Mouse (Mus musculus): ENCODE data around the gene Erc2. TPM values are rescaled to one million over a fixed set of nuclear protein-coding genes. Genes with fewer than 3 reads are reported as not detected.

The Erc2 gene
- polyA plus RNA-seq, 1 experiment from 2014 or later: 110 TPM

DNA sequence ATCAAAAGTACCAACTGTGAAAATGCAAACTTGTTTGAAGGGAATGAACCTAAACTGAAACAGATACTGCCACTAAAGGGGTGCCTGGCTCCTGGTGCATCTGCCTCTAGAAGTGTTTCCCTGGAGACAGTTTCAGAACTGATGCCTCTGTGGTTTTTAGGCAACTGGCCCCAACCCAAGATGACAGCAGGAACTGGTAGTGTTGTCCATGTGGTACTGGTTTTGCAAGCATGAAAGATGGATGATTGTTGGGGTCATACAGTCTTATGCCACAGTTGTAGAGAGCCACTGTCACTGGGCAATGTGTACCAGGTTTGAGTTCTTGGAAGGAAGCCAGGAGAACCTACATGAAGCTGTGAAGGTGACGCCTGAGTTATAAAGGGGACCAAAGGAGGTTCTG is 365.2 kb downstream of the Erc2 start:
- no peaks in the 10 kb centered on the region for H3K27me3 ChIP-seq (replicated peaks)
- WGBS: 98% methylated on average over 1 of the region's 1 CpGs
- no peak overlapping the region for H3K9ac ChIP-seq
- H3K4me1 ChIP-seq: peaks cover 6% of the 10 kb centered on the region; the same call in 1 of the 2 replicates
- no peak overlapping the region for H3K4me3 ChIP-seq
- no peaks in the 10 kb centered on the region for H3K9me3 ChIP-seq
- no peaks in the 10 kb centered on the region for H3K36me3 ChIP-seq (replicated peaks)
- ATAC-seq (replicated peaks): no peak
- no peak overlapping the region for H3K4me2 ChIP-seq
- no peak overlapping the region for H3K27ac ChIP-seq

DNA sequence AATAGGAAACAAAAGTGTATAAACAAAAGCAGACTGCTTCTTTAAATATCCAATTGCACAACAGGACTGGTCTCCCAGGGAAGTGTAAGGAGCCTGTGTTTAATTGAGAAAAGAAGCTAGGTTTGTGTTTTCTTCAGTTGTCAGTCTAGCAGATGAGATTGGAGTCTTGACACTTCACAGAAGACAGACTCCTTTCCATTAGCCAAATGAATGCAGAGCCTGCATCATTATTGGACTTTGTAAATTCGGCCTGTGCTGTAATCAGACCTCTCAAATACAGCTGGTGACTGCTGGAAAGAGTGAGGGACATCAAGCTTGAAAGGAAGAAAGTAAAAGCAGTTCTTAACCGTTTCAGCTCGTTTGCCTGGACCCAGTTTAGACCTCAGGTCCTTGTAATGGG is 376.3 kb downstream of the Erc2 start:
- ATAC-seq (replicated peaks): no peak
- Histone ChIP-seq H3K4me1 (no peaks in the 10 kb centered on the region), H3K4me2 (no peak overlapping the region), H3K27me3 (replicated peaks) (no peaks in the 10 kb centered on the region), H3K9ac (no peak overlapping the region), H3K36me3 (replicated peaks) (no peaks in the 10 kb centered on the region), H3K4me3 (no peak overlapping the region), H3K27ac (no peak overlapping the region), H3K9me3 (no peaks in the 10 kb centered on the region)
- WGBS: 56% methylated on average over 3 of the region's 3 CpGs

DNA sequence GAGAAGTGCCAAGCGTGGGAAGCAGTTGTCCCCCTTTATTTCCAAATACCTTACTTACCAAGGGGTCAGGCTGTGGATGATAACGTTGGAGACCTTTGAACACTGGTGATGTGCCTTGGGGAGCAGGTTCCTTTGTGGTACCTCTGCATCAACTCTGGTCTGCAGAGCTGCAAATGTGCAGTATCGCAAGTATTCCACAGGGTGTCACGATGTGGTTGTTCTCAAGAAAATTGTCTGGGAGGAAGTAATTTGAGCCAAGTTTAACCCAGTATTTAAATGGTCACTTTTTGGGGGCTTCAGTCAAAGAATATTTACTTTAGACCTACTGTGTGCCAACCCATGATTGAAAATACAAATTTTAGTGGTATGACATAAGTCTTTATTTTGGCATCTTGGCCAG is 381.8 kb downstream of the Erc2 start:
- no peak overlapping the region for H3K27ac ChIP-seq
- no peaks in the 10 kb centered on the region; the same call in 1 of the 2 replicates for H3K4me1 ChIP-seq
- 53% methylated on average over 4 of the region's 4 CpGs for WGBS
- ATAC-seq (replicated peaks): no peak
- no peaks in the 10 kb centered on the region for H3K9me3 ChIP-seq
- no peaks in the 10 kb centered on the region for H3K36me3 ChIP-seq (replicated peaks)
- no peak overlapping the region for H3K9ac ChIP-seq
- no peaks in the 10 kb centered on the region for H3K27me3 ChIP-seq (replicated peaks)
- H3K4me2 ChIP-seq: no peak overlapping the region
- H3K4me3 ChIP-seq: no peak overlapping the region

DNA sequence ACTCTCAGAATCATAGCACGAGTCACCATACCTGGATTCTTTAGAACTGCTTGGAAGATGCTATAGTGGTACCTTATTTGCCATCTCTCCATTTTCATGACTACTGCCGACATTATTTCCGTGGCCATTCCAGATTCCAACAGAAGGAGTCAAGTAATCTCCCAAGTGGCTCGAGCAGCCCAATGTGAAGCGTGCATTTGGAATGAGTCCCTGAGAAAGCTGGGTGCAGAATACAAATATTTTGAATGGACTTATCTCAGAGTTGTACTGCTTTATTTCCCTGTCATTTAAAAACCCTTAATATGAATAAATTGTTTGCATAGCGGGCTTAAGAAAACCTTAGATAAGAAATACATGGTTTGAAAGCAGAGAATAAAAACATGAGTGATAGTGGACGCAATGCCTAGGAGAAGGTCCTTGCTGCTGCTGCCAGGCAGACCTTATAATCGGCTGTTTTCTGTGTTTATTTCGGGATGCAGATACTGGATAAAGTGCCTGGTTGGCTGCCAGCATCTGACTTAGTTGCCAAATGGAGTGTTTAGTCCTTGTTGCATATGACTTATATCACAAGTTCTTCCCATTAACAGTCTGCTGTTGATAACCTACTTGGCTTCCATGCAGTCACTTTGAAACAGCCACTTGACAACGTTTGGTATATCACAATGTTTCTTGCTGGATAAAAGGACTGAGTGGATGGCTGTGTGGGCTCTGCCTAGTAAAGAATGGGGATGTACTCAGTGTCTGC is 388.5 kb downstream of the Erc2 start:
- H3K9ac ChIP-seq: no peak overlapping the region
- no peaks in the 10 kb centered on the region for H3K27me3 ChIP-seq (replicated peaks)
- ATAC-seq (replicated peaks): no peak
- H3K4me2 ChIP-seq: no peak overlapping the region
- H3K4me1 ChIP-seq: no peaks in the 10 kb centered on the region; the same call in 1 of the 2 replicates
- H3K4me3 ChIP-seq: no peak overlapping the region
- no peak overlapping the region for H3K27ac ChIP-seq
- H3K9me3 ChIP-seq: no peaks in the 10 kb centered on the region
- 78% methylated on average over 10 of the region's 10 CpGs for WGBS
- no peaks in the 10 kb centered on the region for H3K36me3 ChIP-seq (replicated peaks)

DNA sequence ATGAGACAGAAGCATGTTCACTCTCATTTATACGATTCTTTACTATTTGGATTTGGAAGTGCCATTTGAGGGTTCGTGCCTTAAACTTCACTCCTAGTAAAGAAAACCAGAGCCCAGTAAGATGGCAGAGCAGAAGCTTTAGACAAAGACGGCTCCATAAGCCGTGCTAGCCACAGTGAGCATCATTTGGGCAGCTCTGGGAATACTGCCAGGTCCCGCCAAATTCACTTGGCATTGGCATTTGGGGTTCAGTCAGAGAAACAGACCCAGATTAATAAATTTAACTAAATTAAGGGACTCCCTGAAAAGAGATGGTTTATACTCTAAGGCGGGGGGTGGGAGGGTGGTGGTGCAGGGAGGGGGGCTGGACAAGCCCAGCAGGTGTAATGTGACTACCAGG is 401.0 kb downstream of the Erc2 start:
- H3K4me1 ChIP-seq: no peaks in the 10 kb centered on the region
- no peaks in the 10 kb centered on the region for H3K27me3 ChIP-seq (replicated peaks)
- H3K9me3 ChIP-seq: no peaks in the 10 kb centered on the region
- no peak for ATAC-seq (replicated peaks)
- H3K9ac ChIP-seq: no peak overlapping the region
- H3K4me2 ChIP-seq: no peak overlapping the region
- 73% methylated on average over 6 of the region's 6 CpGs for WGBS
- no peak overlapping the region for H3K27ac ChIP-seq
- H3K36me3 ChIP-seq (replicated peaks): no peaks in the 10 kb centered on the region
- no peak overlapping the region for H3K4me3 ChIP-seq

DNA sequence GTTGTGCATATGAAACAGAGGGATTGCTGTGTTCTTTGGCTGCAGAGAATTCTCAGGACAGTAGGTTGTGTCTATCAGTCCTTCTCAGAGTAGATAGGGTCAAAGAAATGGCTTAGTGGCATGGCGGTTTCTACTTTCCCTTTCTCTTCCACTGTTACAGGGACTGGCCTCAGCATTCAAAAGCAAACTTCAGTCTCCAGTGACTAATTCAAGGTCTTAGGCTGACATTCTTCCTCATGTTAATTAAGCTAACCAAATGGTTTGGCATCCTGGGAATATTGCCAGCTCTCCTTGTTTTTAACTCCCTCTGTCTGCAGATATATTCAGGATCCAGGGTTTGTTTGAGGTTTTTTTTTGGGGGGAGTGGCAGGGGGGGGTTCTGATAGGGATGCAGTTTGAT is 408.6 kb downstream of the Erc2 start:
- no peak overlapping the region for H3K4me3 ChIP-seq
- no peak overlapping the region for H3K4me2 ChIP-seq
- H3K27me3 ChIP-seq (replicated peaks): no peaks in the 10 kb centered on the region
- no peak for ATAC-seq (replicated peaks)
- no peak overlapping the region for H3K27ac ChIP-seq
- no peaks in the 10 kb centered on the region for H3K9me3 ChIP-seq
- H3K36me3 ChIP-seq (replicated peaks): no peaks in the 10 kb centered on the region
- no peak overlapping the region for H3K9ac ChIP-seq
- WGBS: 34% methylated on average over 1 of the region's 1 CpGs
- no peaks in the 10 kb centered on the region for H3K4me1 ChIP-seq

DNA sequence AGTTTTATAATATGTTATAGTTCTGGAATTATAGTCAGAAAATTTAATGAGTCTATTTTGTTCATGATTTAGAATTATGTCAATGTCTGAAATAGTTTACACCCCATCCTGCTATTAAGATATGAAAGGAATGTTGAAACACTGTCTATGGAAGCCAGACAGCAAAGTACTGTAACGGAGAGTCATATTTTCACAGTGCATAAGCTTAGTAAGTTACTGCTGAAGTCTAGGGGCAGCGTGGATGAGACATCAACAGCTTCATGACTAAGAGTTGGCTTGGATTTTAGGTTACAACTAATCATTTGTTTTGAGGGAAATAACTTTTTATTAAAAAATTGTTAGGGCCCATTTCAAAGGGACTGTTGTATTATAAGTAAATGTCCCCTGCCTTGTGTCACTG is 412.8 kb downstream of the Erc2 start:
- ATAC-seq (replicated peaks): no peak
- Histone ChIP-seq H3K4me3 (no peak overlapping the region), H3K9me3 (no peaks in the 10 kb centered on the region), H3K4me1 (no peaks in the 10 kb centered on the region), H3K27me3 (replicated peaks) (no peaks in the 10 kb centered on the region), H3K4me2 (no peak overlapping the region), H3K36me3 (replicated peaks) (no peaks in the 10 kb centered on the region), H3K27ac (no peak overlapping the region), H3K9ac (no peak overlapping the region)
- WGBS: 93% methylated on average over 2 of the region's 2 CpGs

DNA sequence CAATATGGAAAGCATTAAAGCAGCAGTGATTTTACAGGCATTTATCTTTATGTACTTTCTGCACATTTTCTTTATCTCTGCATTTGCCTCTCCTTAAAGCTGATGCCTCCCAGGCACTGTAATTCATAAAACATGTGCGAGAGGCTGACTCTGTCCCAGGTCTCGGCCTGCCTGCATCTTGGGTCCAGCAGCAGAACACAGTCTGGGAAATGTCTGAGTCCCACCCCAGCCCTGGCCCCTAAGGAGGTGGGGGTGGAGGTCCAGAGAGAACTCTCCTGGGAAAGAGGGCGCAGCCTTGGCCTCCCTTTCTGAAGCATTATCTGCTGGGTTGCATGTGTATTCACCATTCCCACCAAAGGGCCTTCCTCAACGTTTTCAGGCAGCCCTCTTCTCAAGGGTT is 420.9 kb downstream of the Erc2 start:
- Histone ChIP-seq H3K4me3 (no peak overlapping the region), H3K27ac (peak overlapping the region; percentile 61; the same call in 1 of the 2 replicates), H3K4me2 (no peak overlapping the region), H3K9me3 (no peaks in the 10 kb centered on the region), H3K4me1 (peaks cover 10% of the 10 kb centered on the region), H3K36me3 (replicated peaks) (0 out of 2 replicates have a peak, but pooled peaks cover 3% of the 10 kb centered on the region), H3K9ac (no peak overlapping the region), H3K27me3 (replicated peaks) (no peaks in the 10 kb centered on the region)
- ATAC-seq (replicated peaks): no peak
- WGBS: 54% methylated on average over 4 of the region's 4 CpGs

DNA sequence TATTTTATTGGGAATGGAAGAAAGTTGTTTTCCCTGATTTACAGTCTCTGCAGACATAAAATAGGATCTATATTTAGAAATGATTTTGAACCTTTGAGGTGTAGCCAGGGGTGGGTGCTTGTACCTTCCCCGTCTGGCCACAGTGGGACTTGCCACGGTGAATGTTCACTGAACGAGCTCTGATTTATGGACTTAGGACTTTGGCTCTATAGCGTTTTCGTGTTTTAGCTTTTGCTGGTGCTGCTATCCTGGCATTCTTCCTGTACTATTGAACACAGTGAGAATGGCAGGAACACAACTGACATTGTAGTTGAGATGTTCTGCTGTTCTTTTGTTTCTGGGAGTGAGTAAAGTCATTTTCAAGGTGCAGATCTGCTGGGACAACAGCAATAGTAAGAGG is 429.4 kb downstream of the Erc2 start:
- WGBS: 93% methylated on average over 5 of the region's 5 CpGs
- no peak overlapping the region for H3K4me3 ChIP-seq
- H3K4me2 ChIP-seq: no peak overlapping the region
- H3K4me1 ChIP-seq: no peaks in the 10 kb centered on the region
- H3K27me3 ChIP-seq (replicated peaks): no peaks in the 10 kb centered on the region
- ATAC-seq (replicated peaks): no peak
- no peaks in the 10 kb centered on the region for H3K9me3 ChIP-seq
- no peak overlapping the region for H3K9ac ChIP-seq
- H3K36me3 ChIP-seq (replicated peaks): no peaks in the 10 kb centered on the region
- no peak overlapping the region for H3K27ac ChIP-seq

DNA sequence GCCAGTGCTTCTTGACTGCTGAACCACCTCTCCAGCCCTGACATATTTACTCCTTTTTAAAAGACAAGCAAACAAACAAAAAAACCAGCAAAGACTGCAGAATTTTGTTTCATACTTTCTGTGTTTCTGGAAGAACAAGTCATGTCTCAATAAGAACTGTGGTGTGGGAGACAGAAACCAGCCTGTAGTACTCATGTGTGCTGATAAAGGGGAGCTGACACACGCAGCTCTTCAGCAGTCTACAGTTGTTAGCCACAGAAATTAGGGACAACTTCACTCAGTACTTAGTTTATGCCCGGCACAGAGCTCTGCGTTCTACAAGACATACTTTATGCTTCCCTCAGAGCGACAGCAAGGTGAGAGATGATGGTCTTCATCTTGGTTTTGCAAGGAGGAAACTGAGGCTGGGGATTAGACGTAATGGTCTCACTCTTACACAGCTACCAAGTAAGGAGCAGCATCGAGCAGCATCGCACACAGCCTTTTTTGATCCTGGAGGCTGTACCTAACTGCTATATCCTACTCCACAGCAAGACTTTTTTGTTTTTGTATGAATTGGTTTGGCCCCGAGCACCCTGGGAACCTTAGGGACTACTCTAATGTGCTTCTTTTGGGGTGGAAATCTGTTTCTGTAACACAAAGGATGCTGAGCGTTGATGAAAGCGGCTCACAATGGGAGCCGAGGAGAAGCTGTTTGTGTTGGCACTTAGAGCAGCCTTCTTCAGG is 435.1 kb downstream of the Erc2 start:
- Histone ChIP-seq H3K9me3 (no peaks in the 10 kb centered on the region), H3K36me3 (replicated peaks) (no peaks in the 10 kb centered on the region), H3K4me3 (no peak overlapping the region), H3K27ac (peak overlapping the region; percentile 27; the same call in 1 of the 2 replicates), H3K4me2 (peak overlapping the region; percentile 14; the same call in 1 of the 2 replicates), H3K9ac (no peak overlapping the region), H3K4me1 (peaks cover 15% of the 10 kb centered on the region), H3K27me3 (replicated peaks) (no peaks in the 10 kb centered on the region)
- WGBS: 33% methylated on average over 11 of the region's 11 CpGs
- 0 out of 2 replicates have a peak, but pooled peaks have one; percentile 20 for ATAC-seq (replicated peaks)

DNA sequence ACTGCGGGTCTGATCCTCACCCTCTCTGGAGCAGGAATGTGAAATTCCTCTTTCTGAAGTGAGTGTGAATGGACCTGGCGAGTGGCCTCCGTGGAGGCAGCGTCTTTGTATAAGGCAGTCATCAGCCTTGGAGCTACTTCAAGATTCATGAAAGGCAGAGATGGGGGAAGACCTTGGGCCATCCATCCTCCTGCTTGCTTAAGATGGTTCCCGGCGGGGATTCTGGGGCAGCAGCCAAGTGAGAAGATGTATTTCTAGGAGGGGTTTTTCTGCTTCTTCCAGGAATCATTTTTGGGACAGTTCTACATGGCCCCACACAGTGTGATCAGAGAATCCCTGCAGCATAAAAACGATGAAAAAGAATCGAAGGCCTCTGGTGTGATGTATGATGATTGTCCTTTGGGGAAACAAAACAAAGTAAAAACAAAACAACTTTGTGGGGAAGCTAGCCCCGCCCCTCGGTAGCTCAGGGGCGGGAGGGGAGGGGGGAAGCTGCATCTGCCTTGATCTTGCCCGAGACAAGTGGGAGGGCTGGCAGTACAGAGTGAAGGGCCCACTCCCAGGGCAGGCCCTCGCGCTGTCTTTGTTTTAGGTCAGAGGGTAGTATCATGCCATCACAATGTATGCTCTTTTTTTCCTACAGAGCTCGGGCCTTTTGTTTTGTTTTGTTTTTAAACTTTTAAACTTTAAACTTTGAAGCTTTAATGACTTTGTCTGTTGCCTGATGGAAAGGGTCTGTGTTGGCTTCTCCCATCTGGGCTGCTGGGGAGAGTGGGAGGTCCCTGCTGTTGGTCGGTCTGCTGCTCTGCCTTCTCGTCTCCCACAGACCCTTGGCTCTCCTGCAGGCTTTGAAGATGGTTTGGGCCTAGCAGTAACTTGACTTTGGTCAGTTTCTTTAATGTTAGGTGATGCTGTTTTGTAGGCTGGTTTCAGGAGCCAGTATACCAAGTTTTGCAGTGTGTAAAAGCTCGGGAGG is 435.9 kb downstream of the Erc2 start:
- Histone ChIP-seq H3K9ac (no peak overlapping the region), H3K36me3 (replicated peaks) (no peaks in the 10 kb centered on the region), H3K4me3 (no peak overlapping the region), H3K4me2 (peak overlapping the region; percentile 14; the same call in 1 of the 2 replicates), H3K4me1 (peaks cover 15% of the 10 kb centered on the region), H3K27me3 (replicated peaks) (no peaks in the 10 kb centered on the region), H3K9me3 (no peaks in the 10 kb centered on the region), H3K27ac (peak overlapping the region; percentile 27; the same call in 1 of the 2 replicates)
- 10% methylated on average over 18 of the region's 18 CpGs for WGBS
- peak; percentile 77 for ATAC-seq (replicated peaks)

DNA sequence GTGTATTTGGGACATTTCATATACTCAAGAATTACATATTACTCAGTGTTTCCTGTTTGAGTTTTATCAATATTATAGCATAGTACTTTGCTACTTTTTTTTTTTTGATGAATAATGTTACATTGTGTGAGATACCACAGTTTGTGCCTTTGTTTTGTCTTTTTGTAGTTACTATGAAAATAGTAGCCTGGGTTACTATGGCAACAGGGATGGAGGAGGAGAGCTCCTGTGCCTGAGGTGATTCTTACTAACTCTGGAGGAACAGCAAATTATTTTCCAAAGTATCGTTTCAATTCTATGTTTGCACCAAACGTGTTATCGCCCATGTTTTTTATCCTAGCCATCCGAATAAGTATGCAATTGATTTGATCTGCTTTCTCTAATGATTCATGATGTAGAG is 438.7 kb downstream of the Erc2 start:
- H3K4me1 ChIP-seq: peaks cover 15% of the 10 kb centered on the region
- no peak overlapping the region for H3K9ac ChIP-seq
- no peaks in the 10 kb centered on the region for H3K27me3 ChIP-seq (replicated peaks)
- no peak for ATAC-seq (replicated peaks)
- H3K36me3 ChIP-seq (replicated peaks): no peaks in the 10 kb centered on the region
- H3K4me3 ChIP-seq: no peak overlapping the region
- WGBS: 56% methylated on average over 4 of the region's 4 CpGs
- H3K27ac ChIP-seq: no peak overlapping the region
- no peaks in the 10 kb centered on the region for H3K9me3 ChIP-seq
- H3K4me2 ChIP-seq: no peak overlapping the region

All from midbrain, embryonic 15.5 days (tissue).